Mouse (Mus musculus) cerebellum, postnatal 14 days (tissue): ENCODE data around the gene Krt33b.

Source experiments
- DNase-seq, 2 experiments: peaks; one replicate each; pipeline ENCODE4 v3.0.0; 2021; ENCODE audit warnings: mixed read lengths in 2 of 2

Krt33b gene

DNA sequence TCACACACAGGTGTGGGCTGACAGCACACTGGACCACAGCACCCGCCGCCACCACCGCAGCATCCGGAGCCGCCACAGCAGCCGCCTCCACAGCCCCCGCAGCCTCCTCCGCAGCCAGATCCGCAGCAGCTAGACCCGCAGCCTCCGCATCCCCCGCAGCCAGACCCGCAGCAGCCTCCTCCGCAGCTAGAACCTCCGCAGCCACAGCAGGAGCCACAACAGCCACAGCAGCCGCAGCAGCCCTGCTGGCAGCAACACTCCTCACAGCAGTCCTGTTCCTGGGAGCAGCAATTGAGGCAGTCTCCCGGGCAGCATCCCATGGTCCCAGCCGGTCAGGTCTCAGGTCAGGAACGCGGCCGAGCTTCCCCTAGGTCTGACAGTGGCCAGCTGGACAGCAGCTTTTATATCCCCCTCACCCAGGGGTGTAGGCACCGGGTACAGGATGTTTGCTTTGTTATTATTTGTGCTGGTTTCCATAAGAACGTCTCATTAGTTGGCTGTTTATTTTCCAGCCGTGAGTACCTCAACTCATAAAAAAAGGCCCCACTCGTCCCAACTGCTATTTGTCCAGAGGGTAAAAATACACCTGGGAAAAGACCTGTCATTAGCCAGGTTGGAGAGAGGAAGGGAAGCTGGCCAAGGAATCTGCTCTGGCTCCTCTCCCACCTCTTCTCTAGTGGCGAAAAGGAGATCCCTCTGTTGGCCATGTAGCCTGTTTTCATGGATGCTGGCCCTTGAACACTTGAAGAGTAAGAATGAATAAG is 35.9 kb downstream of the Krt33b start, which contains the start of gene Krtap17-1:
Krtap17-1 (minus strand) TSS at position 375 of the 764 bp plus-strand sequence.
- peak; percentile 30 to 54 for DNase-seq

DNA sequence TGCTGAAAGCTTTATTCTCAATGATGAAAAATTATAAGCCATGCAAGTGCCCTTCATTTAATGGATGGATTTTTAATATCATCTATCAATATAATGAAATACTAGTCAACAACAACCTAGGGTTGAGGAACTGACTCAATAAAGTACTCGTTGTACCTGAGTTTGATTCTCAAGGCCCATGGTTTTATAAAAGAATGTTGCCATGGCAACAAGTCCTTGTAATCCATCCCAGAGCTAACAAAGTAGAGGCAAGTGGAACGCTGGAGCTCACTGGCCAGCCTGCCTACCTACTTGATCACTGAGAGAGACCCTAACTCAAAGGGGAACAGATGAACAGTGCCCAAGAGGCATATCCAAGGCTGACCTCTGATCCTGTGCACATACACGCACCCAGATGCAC is 39.1 kb downstream of the Krt33b start:
- no peak for DNase-seq

DNA sequence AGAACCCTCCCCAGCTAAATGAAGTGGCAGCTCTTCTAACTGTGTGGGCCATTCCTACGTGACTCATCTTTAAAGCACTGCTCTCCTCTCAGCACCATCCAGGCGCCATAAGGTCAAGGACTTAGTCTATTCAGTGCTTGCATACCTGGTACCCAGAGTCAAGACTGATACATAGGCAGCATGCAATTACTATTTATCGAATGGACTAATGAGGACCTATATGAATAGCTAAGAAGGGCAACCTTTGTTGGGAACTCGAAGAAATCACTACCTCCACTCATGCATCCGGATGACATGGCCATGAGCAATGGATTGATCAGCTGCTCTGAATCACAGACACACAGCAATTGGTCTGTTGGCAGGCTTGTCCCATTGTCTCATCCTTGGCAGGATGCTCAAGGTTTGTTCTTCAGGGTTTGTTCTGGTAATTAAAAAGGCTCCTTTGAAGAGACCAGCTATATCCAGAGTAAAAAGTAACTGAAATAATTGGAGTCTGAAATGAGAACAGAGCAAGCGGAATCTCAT is 39.7 kb downstream of the Krt33b start:
- no peak for DNase-seq

DNA sequence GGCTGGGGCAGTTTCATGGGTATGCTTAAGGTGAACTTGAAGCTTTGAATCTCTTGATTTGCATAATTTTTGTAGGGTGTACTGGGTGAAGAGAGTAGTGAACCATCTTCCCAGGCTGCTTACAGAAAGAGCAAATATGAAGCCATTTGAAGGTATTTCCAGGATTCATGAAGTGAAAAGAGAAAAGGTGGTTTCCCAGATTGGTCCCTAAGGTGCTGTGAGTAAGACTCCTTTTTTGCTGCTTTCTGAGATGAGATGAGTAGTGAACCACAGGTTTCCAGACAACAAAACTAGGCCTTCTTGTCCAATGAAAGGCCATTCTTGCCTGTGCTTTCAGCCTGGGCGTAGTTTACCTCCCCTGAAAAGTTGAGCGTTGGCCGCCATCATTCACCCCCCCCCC is 41.1 kb downstream of the Krt33b start:
- no peak for DNase-seq

DNA sequence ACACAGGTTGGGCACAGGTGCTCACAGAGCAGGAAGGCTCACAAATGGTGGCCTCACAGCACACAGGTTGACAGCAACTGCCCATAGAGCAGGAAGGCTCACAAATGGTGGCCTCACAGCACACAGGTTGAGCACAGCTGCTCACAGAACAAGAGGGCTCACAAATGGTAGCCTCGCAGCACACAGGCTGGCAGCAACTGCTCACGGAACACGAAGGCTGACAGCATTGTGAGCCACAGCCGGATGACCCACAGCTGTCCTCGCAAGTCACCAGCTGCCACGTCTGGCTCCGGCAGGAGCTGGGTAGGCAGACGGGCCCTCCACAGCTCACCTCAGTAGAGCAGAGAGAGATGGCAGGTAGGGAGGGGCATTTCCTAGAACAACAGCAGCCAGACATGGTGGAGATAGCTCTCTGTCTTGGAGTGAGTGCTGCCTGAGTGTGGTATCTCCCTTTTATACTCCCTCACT is 43.5 kb downstream of the Krt33b start, which contains the start of gene Krtap16-1:
Krtap16-1 (minus strand) TSS at position 418 of the 468 bp plus-strand sequence.
- no peak for DNase-seq

DNA sequence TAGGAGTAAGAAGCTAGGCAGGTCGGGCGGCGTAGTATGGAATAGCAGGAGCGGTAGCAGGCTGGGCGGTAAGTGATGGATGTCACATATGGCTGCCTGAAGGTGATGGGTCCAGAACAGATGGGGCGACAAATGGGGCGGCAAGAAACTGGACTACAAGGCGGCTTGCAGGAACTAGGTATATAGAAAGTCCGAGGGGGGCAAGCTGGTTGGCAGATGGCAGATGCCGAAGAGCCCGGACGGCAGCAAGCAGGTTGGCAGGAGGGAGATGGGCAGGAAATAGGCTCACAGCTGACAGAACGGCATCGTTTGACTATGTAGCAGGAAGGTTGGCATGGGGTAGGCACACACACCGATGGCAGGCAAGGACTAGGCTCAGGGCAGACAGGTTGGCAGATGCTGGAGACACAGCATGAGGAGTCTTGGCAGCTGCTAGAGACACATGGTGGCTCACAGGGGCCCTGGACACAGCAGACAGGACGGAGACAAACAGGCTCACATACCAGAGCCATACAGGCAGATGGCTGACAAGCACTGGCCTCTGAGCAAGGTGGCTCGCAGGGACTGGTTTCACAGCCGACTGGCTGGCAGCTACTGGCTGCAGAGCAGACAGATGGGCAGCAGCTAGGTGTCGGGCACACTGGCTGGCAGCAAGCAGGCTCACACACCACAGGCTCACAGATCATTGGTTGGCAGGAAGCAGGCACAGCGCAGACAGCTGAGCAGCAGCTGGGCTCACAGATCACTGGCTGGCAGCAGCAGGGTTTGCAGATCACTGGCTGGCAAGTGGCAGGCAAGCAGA is 44.2 kb downstream of the Krt33b start:
- DNase-seq, result peak; percentile 86 to 87

DNA sequence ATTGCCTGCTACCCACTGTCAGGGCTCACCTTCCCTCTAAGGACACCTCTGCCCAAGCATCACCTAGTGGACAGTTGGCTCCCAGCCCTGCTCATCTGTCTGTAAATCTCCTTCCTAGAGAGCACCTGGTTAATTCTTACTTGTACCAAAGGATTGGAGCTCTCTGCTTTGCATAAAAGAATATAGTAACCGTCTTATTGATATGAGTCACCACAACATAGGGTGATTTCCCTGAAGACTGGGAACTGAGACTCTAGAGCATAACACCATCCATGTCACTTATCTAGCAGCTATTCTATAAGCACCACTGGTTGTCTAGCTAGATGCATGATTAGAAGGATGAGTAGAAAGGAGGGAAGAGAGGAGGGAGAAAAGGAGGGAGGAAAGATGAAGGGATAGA is 46.2 kb downstream of the Krt33b start:
- DNase-seq, result no peak

DNA sequence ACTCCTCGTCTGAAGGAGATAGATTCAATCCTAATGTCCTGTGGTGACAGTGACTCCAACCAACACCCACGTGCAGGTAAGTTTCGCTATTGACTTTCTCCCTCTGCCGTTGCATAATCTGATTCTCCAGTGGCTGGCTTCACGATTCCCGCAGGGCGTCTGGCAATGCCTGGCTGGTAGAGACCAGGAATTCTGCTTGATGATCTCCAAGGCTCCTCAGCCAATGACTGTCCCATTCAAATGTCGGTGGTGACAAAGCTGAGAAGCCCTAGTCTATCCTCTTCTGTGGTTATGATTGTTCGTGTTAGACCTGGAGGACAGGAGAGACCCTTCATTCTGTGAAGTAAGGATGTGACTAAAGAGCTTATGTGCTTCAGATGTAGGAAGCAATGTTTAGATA is 46.9 kb downstream of the Krt33b start:
- DNase-seq, result no peak

DNA sequence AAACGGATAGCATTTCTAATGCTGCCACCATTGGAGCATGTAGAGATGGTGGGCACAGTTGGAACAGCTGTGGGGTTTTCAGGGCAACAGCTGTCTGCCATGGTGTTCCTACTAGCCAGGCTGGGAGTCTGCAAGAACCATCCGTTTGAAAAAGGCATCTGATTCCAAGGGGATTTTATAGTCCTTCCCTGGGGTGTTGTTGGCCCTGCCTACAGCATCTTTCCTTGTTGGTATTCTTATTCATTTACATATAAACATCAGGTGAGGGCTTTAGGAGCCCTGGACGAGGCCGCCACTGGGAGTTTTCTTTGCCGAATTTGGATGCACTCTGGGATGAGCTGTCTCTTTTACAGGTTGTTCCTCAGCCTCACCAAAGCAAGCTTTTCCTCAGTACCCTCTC is 50.7 kb downstream of the Krt33b start, which contains the start of gene Krtap29-1:
Krtap29-1 (minus strand) TSS at position 101 of the 400 bp plus-strand sequence.
- no peak for DNase-seq
